Mouse (Mus musculus) lung, adult 2 months (tissue): ENCODE measurements around the gene Zfp511. TPM values are rescaled to one million over a fixed set of nuclear protein-coding genes. Genes with fewer than 3 reads are reported as not detected.
A peak's percentile ranks its signal among the peaks of the same experiment; 100 is the strongest.

Source experiments
- DNase-seq: peaks from one replicate; pipeline ENCODE4 v3.0.0; 2022
- H3K4me1 ChIP-seq: fragments of 200-500 bp; 2 replicates; pipeline ENCODE4 v1.6.1; 2011; ENCODE audit warnings: low read length; ENCODE audit not compliant: control insufficient read depth, insufficient read depth
- H3K4me3 ChIP-seq: fragments of 200-500 bp; replicated peaks from 2 replicates; pipeline ENCODE3; 2011; ENCODE audit warnings: low read depth, mild to moderate bottlenecking, control low read depth, low read length; ENCODE audit errors: extremely low read depth
- CTCF ChIP-seq: fragments of 200-500 bp; IDR thresholded peaks from 2 replicates; pipeline ENCODE4 v1.5.1; 2011; ENCODE audit warnings: mild to moderate bottlenecking, low read length, control low read depth; ENCODE audit not compliant: insufficient read depth
- POLR2A ChIP-seq: fragments of 200-500 bp; IDR thresholded peaks from 2 replicates; pipeline ENCODE4 v1.6.1; 2011; ENCODE audit warnings: low read depth, mild to moderate bottlenecking, control low read depth, low read length, borderline replicate concordance; ENCODE audit errors: extremely low read depth
- WGBS: fragments of 180-500 bp; shearing (Covaris S2); methylation state at CpG from one replicate; pipeline ENCODE4 v1.1.7; 2018; 5-methylcytosine and 5-hydroxymethylcytosine counted together
- polyA plus RNA-seq: library from polyadenylated mRNA; depleted of rRNA; stranded (reverse); fragments of >200 nt; gene quantifications from 2 replicates; pipeline ENCODE4 v1.2.3, GENCODE M21; 2012

The Zfp511 gene
- polyA plus RNA-seq, 1 experiment: 85.5 TPM

- no peak for TF ChIP-seq POLR2A
- no peak for TF ChIP-seq CTCF
- DNase-seq: no peak
- Histone ChIP-seq H3K4me1 (peaks cover 3% of the 10 kb centered on the region; the same call in 1 of the 2 replicates), H3K4me3 (peak overlapping the region; percentile 1)
- WGBS: 1% methylated on average over 33 of the region's 33 CpGs
Measured at GRCm38 (mm10) chr7:140047811-140048311, 11.7 kb downstream of the Zfp511 start.

- 1% methylated on average over 56 of the region's 56 CpGs for WGBS
- Histone ChIP-seq H3K4me3 (peak within 1 kb of the TSS; percentile 51), H3K4me1 (peaks cover 3% of the 10 kb centered on the region; the same call in 1 of the 2 replicates)
- no peak for DNase-seq
- TF ChIP-seq CTCF (no peak), POLR2A (no peak)
Measured at GRCm38 (mm10) chr7:140048361-140049114, 12.3 kb downstream of the Zfp511 start, which contains the start of gene Msx3. Gene Msx3 (minus strand): TSS chr7:140049089.

DNA sequence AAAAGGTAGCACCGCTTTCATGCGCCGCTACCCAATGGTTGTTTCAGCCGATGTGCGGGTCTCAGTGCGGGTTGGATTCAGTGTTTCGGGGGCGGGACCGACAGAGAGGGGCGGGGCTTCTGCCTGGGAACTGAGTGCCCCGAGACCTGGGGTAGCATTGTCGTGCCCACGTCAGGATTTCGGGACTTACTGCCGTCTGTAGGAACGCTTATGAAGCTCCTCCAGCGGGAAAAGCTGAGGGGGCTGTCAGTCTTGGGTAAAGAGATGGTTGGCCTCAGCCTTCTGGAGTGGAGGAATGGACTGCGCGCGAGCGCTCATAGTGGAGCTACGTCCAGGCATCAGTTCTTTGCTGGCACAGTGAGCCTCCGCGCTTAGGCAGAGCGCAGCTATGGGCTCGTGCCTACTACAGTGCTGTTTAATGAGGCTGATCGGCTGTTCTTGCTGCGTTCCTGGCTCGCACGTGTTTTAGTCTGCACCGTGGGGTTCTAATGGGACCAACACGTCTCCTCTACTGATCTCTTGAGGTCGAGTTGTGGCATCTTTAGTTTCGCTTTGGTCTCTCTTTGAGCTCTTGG, 13.0 kb downstream of the Zfp511 start:
- Histone ChIP-seq H3K4me3 (peak overlapping the region; percentile 51), H3K4me1 (peaks cover 3% of the 10 kb centered on the region; the same call in 1 of the 2 replicates)
- DNase-seq: peak; percentile 26
- WGBS: 1% methylated on average over 34 of the region's 34 CpGs
- TF ChIP-seq CTCF: no peak
- no peak for TF ChIP-seq POLR2A

DNA sequence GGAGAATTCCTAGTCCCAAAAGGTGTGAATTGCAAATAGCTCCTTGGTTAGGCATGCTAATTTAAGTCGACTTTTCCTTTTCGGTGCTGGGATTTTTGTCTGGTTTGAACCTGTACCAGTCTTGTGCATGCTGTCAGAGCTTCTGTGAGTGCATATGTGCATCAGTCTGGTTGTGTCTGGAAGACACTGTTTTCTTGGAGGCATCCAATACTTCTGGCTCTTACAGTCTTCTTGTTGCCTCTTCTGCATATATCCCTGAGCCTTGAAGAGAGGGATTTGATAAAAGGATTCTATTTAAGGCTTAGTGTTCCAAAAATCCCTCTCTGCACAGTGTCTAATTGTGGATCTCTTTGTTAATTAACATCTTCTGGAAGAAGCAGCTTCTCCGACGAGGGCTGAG, 17.9 kb downstream of the Zfp511 start:
- TF ChIP-seq CTCF (no peak), POLR2A (no peak)
- Histone ChIP-seq H3K4me1 (no peaks in the 10 kb centered on the region), H3K4me3 (no peak overlapping the region)
- 68% methylated on average over 4 of the region's 4 CpGs for WGBS
- DNase-seq: no peak

- WGBS: 4% methylated on average over 53 of the region's 53 CpGs
- no peak overlapping the region for H3K4me3 ChIP-seq
- no peaks in the 10 kb centered on the region for H3K4me1 ChIP-seq
- DNase-seq: no peak
- TF ChIP-seq CTCF (no peak), POLR2A (no peak)
Measured at GRCm38 (mm10) chr7:140057413-140058407, 21.5 kb downstream of the Zfp511 start.

- WGBS: 30% methylated on average over 7 of the region's 7 CpGs
- no peak for TF ChIP-seq POLR2A
- TF ChIP-seq CTCF: no peak
- DNase-seq: no peak
- no peaks in the 10 kb centered on the region for H3K4me1 ChIP-seq
- no peak overlapping the region for H3K4me3 ChIP-seq
Measured at GRCm38 (mm10) chr7:140058528-140058927, 22.3 kb downstream of the Zfp511 start.

GRCm38 (mm10) chr7:140059601-140060000, 23.4 kb downstream of the Zfp511 start:
- no peak for DNase-seq
- TF ChIP-seq CTCF (no peak), POLR2A (no peak)
- H3K4me1 ChIP-seq: no peaks in the 10 kb centered on the region
- WGBS: 60% methylated on average over 4 of the region's 4 CpGs
- H3K4me3 ChIP-seq: no peak overlapping the region

DNA sequence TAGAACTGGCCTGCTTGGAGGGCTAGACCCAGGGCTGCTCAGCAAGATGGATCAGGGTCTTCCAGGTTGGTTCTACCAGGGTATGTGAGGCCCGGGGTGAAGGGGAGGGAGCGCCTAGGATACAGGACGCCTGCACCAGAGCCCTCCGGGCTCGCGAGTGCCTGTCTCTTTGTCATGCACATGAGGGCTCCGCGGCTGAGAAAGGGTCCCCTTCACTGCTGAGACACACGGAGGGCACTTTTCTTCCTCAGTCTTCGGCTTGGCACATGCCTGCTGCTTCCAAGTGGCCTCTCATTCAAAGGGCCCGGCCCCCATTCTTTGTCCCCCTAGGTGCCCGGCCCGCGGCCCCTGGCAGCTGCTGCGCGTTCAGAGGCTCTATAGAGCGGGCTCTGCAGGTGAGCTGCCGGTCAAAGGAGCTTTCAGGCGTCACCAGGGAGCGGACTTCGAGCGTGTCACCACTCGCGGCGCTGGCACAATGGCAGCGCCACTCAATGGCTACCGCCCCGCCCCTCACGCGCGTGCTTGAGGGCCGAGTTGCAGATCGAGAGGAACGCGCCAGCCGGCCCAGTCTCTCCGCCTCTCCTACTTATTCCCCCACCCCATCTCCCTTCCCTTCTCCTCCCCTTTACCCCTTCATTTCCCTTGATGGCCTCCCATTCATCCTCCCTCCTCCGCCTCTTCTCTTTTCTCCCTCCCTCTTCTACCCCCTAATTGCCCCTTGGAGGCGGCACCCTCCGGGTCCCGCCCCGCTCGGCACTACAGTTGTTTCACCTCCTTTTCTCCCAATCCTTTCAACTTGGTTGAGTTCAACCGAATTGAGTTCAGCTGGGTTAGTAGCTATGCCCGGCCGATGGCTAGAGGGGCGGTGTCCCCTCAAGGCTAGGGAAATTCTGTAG, 25.0 kb downstream of the Zfp511 start:
- TF ChIP-seq POLR2A: no peak
- no peak for TF ChIP-seq CTCF
- Histone ChIP-seq H3K4me1 (no peaks in the 10 kb centered on the region), H3K4me3 (no peak overlapping the region)
- 3% methylated on average over 47 of the region's 47 CpGs for WGBS
- DNase-seq: peak; percentile 32
